Mouse (Mus musculus): ENCODE data around the gene Ube3b.

DNA sequence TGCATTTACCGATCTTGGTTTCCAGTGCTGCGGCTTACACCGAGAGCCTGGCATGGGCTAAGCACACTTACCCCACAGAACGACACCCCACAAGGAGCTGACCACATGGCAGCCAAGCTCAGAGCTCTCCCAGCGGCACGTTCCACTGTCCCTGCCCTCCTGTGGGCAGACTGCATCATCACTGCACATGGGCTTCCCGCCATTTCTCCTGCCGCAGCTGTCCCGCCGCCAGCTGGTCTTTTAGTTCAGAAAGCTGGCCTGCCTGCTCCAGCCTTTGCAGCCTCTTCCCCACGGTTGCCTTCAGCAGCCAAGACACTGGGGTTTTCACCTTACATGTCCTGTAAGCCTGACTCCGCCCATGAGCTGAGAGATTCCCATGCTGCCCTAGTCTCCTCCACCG, 30.0 kb downstream of the Ube3b start:
- TF ChIP-seq CTCF (IDR thresholded peaks at IDR 0.05; ENCODE audit: low read depth, low read length) (no peak), POLR2A (IDR thresholded peaks at IDR 0.05; ENCODE audit: insufficient read depth, low read length) (no peak), EP300 (IDR thresholded peaks at IDR 0.05; ENCODE audit: insufficient read depth, low read depth, low read length) (no peak)
